Mouse (Mus musculus): ENCODE measurements around the gene Adcy4. TPM values are rescaled to one million over a fixed set of nuclear protein-coding genes. Genes with fewer than 3 reads are reported as not detected.
A peak's percentile ranks its signal among the peaks of the same experiment; 100 is the strongest.
"Not testable (repeated sequence)": the region's sequence is repeated elsewhere in the genome, so short reads cannot be mapped to it uniquely, and the experiment has no call there.

The Adcy4 gene
- polyA plus RNA-seq, 1 experiment, result 0.02 TPM

GRCm38 (mm10) chr14:55762001-55762821 lies 21.7 kb downstream of the Adcy4 start:
- no peak for TF ChIP-seq FOSL1 (IDR thresholded peaks at IDR 0.05; ENCODE audit: insufficient read depth, low read length, poor library complexity, severe bottlenecking)
- no peak for TF ChIP-seq MYOD1 (IDR thresholded peaks at IDR 0.05; ENCODE audit: control insufficient read depth, insufficient read length, low read depth)
- no peak for TF ChIP-seq MAX (IDR thresholded peaks at IDR 0.05)
- TF ChIP-seq MYOG (IDR thresholded peaks at IDR 0.05; ENCODE audit: control insufficient read depth, extremely low read depth, insufficient read length), result no peak
- no peak for TF ChIP-seq CTCF (IDR thresholded peaks at IDR 0.05; ENCODE audit: control insufficient read depth, insufficient read depth, insufficient read length)
- TF ChIP-seq USF1 (IDR thresholded peaks at IDR 0.05; ENCODE audit: low read depth), result no peak
- TF ChIP-seq CEBPB (IDR thresholded peaks at IDR 0.05; ENCODE audit: low read depth), result no peak
- Histone ChIP-seq H3ac (ENCODE audit: control insufficient read depth, insufficient read length, low read depth) (no peak overlapping the region), H3K27me3 (ENCODE audit: control insufficient read depth, insufficient read depth, insufficient read length) (peaks cover 39% of the 10 kb centered on the region), H3K4me3 (ENCODE audit: insufficient read depth, poor library complexity, severe bottlenecking) (no peak overlapping the region), H3K79me3 (ENCODE audit: low read depth) (no peaks in the 10 kb centered on the region), H3K36me3 (ENCODE audit: control insufficient read depth, insufficient read depth) (no peaks in the 10 kb centered on the region), H3K79me2 (ENCODE audit: control insufficient read depth, insufficient read depth) (no peaks in the 10 kb centered on the region)

DNA sequence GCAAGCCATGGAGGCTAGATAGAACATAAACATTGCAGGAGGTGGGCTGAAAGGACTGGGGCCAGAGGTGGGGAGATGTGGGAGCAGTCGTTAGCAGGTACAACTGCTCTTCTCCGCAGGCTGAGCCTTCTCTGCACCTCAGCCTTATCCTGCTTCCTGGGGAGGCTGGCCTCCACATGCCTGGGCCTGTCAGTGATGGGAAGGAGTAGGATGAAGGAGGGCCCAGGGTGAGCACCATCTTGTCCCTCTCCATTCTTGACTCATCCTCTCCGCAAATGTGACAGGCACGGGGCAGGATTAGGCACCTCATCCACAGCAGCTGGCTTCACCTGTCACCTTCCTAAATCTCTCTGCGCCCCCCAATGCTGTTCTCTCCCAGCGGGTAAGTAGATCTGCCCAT lies 22.7 kb downstream of the Adcy4 start, which contains the start of gene Ltb4r2:
TSS of gene Ltb4r2 (plus strand) at position 266 of the 400 bp plus-strand sequence.
- H3K36me3 ChIP-seq (ENCODE audit: control insufficient read depth, insufficient read depth), result peaks cover 2% of the 10 kb centered on the region
- H3K27me3 ChIP-seq (ENCODE audit: control insufficient read depth, insufficient read depth, insufficient read length), result peaks cover 33% of the 10 kb centered on the region
- no peaks in the 10 kb centered on the region for H3K79me3 ChIP-seq (ENCODE audit: low read depth)
- no peaks in the 10 kb centered on the region for H3K79me2 ChIP-seq (ENCODE audit: control insufficient read depth, insufficient read depth)
- H3K4me3 ChIP-seq (ENCODE audit: insufficient read depth, poor library complexity, severe bottlenecking), result no peak within 1 kb of the TSS
- TF ChIP-seq MYOD1 (IDR thresholded peaks at IDR 0.05; ENCODE audit: control insufficient read depth, insufficient read length, low read depth) (no peak), CEBPB (IDR thresholded peaks at IDR 0.05; ENCODE audit: low read depth) (no peak), FOSL1 (IDR thresholded peaks at IDR 0.05; ENCODE audit: insufficient read depth, low read length, poor library complexity, severe bottlenecking) (no peak), MAX (IDR thresholded peaks at IDR 0.05) (no peak), MYOG (IDR thresholded peaks at IDR 0.05; ENCODE audit: control insufficient read depth, extremely low read depth, insufficient read length) (no peak), USF1 (IDR thresholded peaks at IDR 0.05; ENCODE audit: low read depth) (no peak)
- no peak within 1 kb of the TSS for H3ac ChIP-seq (ENCODE audit: control insufficient read depth, insufficient read length, low read depth)

GRCm38 (mm10) chr14:55760156-55760555 lies 23.7 kb downstream of the Adcy4 start:
- Histone ChIP-seq H3K36me3 (ENCODE audit: control insufficient read depth, insufficient read depth) (peaks cover 10% of the 10 kb centered on the region), H3K27me3 (ENCODE audit: control insufficient read depth, insufficient read depth, insufficient read length) (peaks cover 26% of the 10 kb centered on the region)
- not testable (repeated sequence) for H3K79me3 ChIP-seq (ENCODE audit: low read depth); H3K4me3 ChIP-seq (ENCODE audit: insufficient read depth, poor library complexity, severe bottlenecking); H3ac ChIP-seq (ENCODE audit: control insufficient read depth, insufficient read length, low read depth); H3K79me2 ChIP-seq (ENCODE audit: control insufficient read depth, insufficient read depth)
- peak; percentile 29 for TF ChIP-seq MAX (IDR thresholded peaks at IDR 0.05)
- TF ChIP-seq CTCF (IDR thresholded peaks at IDR 0.05; ENCODE audit: control insufficient read depth, insufficient read depth, insufficient read length), result peak; percentile 65

- Histone ChIP-seq H3K36me3 (ENCODE audit: control insufficient read depth, insufficient read depth) (peaks cover 28% of the 10 kb centered on the region), H3K79me3 (ENCODE audit: low read depth) (no peaks in the 10 kb centered on the region), H3K4me3 (ENCODE audit: insufficient read depth, poor library complexity, severe bottlenecking) (no peak within 1 kb of the TSS), H3ac (ENCODE audit: control insufficient read depth, insufficient read length, low read depth) (no peak within 1 kb of the TSS), H3K27me3 (ENCODE audit: control insufficient read depth, insufficient read depth, insufficient read length) (peaks cover 19% of the 10 kb centered on the region), H3K79me2 (ENCODE audit: control insufficient read depth, insufficient read depth) (no peaks in the 10 kb centered on the region)
- TF ChIP-seq CEBPB (IDR thresholded peaks at IDR 0.05; ENCODE audit: low read depth), result no peak
- TF ChIP-seq MYOD1 (IDR thresholded peaks at IDR 0.05; ENCODE audit: control insufficient read depth, insufficient read length, low read depth), result no peak
- no peak for TF ChIP-seq MAX (IDR thresholded peaks at IDR 0.05)
- TF ChIP-seq USF1 (IDR thresholded peaks at IDR 0.05; ENCODE audit: low read depth), result no peak
- no peak for TF ChIP-seq MYOG (IDR thresholded peaks at IDR 0.05; ENCODE audit: control insufficient read depth, extremely low read depth, insufficient read length)
- TF ChIP-seq CTCF (IDR thresholded peaks at IDR 0.05; ENCODE audit: control insufficient read depth, insufficient read depth, insufficient read length), result peak; percentile 26
Measured at GRCm38 (mm10) chr14:55758363-55758784, 25.5 kb downstream of the Adcy4 start, which contains the start of gene Cideb. Cideb (minus strand) TSS chr14:55758458.

GRCm38 (mm10) chr14:55757566-55757965 lies 26.3 kb downstream of the Adcy4 start:
- peaks cover 36% of the 10 kb centered on the region for H3K36me3 ChIP-seq (ENCODE audit: control insufficient read depth, insufficient read depth)
- no peak overlapping the region for H3K4me3 ChIP-seq (ENCODE audit: insufficient read depth, poor library complexity, severe bottlenecking)
- no peaks in the 10 kb centered on the region for H3K79me3 ChIP-seq (ENCODE audit: low read depth)
- H3ac ChIP-seq (ENCODE audit: control insufficient read depth, insufficient read length, low read depth), result no peak overlapping the region
- TF ChIP-seq MYOG (IDR thresholded peaks at IDR 0.05; ENCODE audit: control insufficient read depth, extremely low read depth, insufficient read length) (no peak), MAX (IDR thresholded peaks at IDR 0.05) (no peak), MYOD1 (IDR thresholded peaks at IDR 0.05; ENCODE audit: control insufficient read depth, insufficient read length, low read depth) (no peak), USF1 (IDR thresholded peaks at IDR 0.05; ENCODE audit: low read depth) (no peak), CTCF (IDR thresholded peaks at IDR 0.05; ENCODE audit: control insufficient read depth, insufficient read depth, insufficient read length) (no peak), FOSL1 (IDR thresholded peaks at IDR 0.05; ENCODE audit: insufficient read depth, low read length, poor library complexity, severe bottlenecking) (no peak), CEBPB (IDR thresholded peaks at IDR 0.05; ENCODE audit: low read depth) (no peak)
- H3K79me2 ChIP-seq (ENCODE audit: control insufficient read depth, insufficient read depth), result no peaks in the 10 kb centered on the region
- H3K27me3 ChIP-seq (ENCODE audit: control insufficient read depth, insufficient read depth, insufficient read length), result peaks cover 14% of the 10 kb centered on the region
